ENCODE assay signal across 8 mouse cellular contexts in the genomic region with DNA sequence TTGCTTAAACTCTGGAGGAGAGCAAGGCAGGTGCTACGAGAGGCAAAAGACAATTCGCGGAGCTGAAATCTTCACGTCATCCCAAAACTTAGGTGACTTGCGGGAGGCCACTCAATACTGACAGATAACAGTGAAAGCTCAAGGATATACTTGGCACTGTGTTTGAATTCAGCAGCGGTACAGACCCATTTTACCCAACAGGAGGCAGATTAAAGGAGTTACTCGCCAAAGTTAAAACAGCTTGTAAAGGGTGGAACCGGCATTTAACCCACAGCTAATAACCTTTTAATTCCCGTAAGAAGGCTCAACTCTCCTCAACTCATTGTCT. TPM values are rescaled to one million over a fixed set of nuclear protein-coding genes. Genes with fewer than 3 reads are reported as not detected.
DNase-seq lines count a peak whose midpoint lies in the region; ATAC-seq and TF ChIP-seq lines count a peak whose summit lies in the region.

No protein-coding gene starts in this region.

- no peak for TF ChIP-seq POLR2A in cerebellum, adult 2 months (IDR thresholded peaks at IDR 0.05; ENCODE audit: borderline replicate concordance, insufficient read depth, low read length)
- no peak for TF ChIP-seq POLR2A in testis, adult 2 months (IDR thresholded peaks at IDR 0.05; ENCODE audit: control insufficient read depth, low read depth, low read length)

- H3K4me3 ChIP-seq in cerebellum, adult 2 months (replicated peaks; ENCODE audit: insufficient read depth, low read depth, low read length) = peak overlapping the region; percentile 79
- H3K4me3 ChIP-seq in testis, adult 2 months (ENCODE audit: control insufficient read depth, low read depth, low read length) = peak overlapping the region; percentile 83
- H3K4me3 ChIP-seq in liver, embryonic 13.5 days (replicated peaks) = peak overlapping the region; percentile 64

- no peaks in the 10 kb centered on the region for H3K27me3 ChIP-seq in cerebellum, adult 2 months (ENCODE audit: control insufficient read depth, insufficient read depth, low read length)
- H3K27me3 ChIP-seq in testis, adult 2 months (ENCODE audit: control insufficient read depth, insufficient read depth, low read length) = no peaks in the 10 kb centered on the region; the same call in 1 of the 2 replicates
- H3K27me3 ChIP-seq in liver, embryonic 13.5 days = peaks cover 28% of the 10 kb centered on the region

- WGBS in cerebellum, adult 2 months = 1% methylated on average over 9 of the region's 9 CpGs
- 8% methylated on average over 9 of the region's 9 CpGs for WGBS in liver, embryonic 13.5 days (ENCODE audit: insufficient replicate concordance)

- H3K9me3 ChIP-seq in liver, embryonic 13.5 days (replicated peaks) = no peaks in the 10 kb centered on the region

- peak overlapping the region; percentile 86 for H3K4me2 ChIP-seq in liver, embryonic 13.5 days

- no peaks in the 10 kb centered on the region; the same call in 1 of the 2 replicates for H3K36me3 ChIP-seq in testis, adult 2 months (ENCODE audit: control insufficient read depth, insufficient read depth, low read length)
- H3K36me3 ChIP-seq in liver, embryonic 13.5 days = peaks cover 2% of the 10 kb centered on the region; the same call in 1 of the 2 replicates

- no peak; the same call in 1 of the 2 replicates for ATAC-seq in liver, embryonic 13.5 days (ENCODE audit: low read depth)

- no peak for DNase-seq in cerebellum, adult 2 months
- no peak for DNase-seq in cerebellum, adult 11 months
- DNase-seq in testis, postnatal 14 days (ENCODE audit: low spot score) = no peak
- DNase-seq in liver, embryonic 13.5 days = no peak
- DNase-seq in ovary, adult 18-20 months (ENCODE audit: low spot score) = no peak
- DNase-seq in left cerebral cortex, postnatal 25 days (ENCODE audit: low spot score in 2 of 2) = no peak
- DNase-seq in thymus, postnatal 25 days = no peak

- H3K27ac ChIP-seq in cerebellum, adult 2 months (ENCODE audit: insufficient read depth, low read length) = peak overlapping the region; percentile 43; the same call in 1 of the 2 replicates
- peak overlapping the region; percentile 73 for H3K27ac ChIP-seq in testis, adult 2 months (ENCODE audit: control insufficient read depth, insufficient read depth, low read depth, low read length)
- peak overlapping the region; percentile 76 for H3K27ac ChIP-seq in liver, embryonic 13.5 days

- H3K9ac ChIP-seq in liver, embryonic 13.5 days = peak overlapping the region; percentile 73

- TF ChIP-seq CTCF in cerebellum, adult 2 months (IDR thresholded peaks at IDR 0.05; ENCODE audit: borderline replicate concordance, insufficient read depth, low read depth, low read length) = no peak
- no peak for TF ChIP-seq CTCF in testis, adult 2 months (IDR thresholded peaks at IDR 0.05; ENCODE audit: control insufficient read depth, insufficient read depth, insufficient replicate concordance, low read depth, low read length)

- peaks cover 5% of the 10 kb centered on the region; the same call in 1 of the 2 replicates for H3K4me1 ChIP-seq in cerebellum, adult 2 months (ENCODE audit: control insufficient read depth, insufficient read depth, low read length)
- peaks cover 21% of the 10 kb centered on the region for H3K4me1 ChIP-seq in testis, adult 2 months (ENCODE audit: control insufficient read depth, insufficient read depth, low read length)
- peaks cover 41% of the 10 kb centered on the region for H3K4me1 ChIP-seq in liver, embryonic 13.5 days (replicated peaks)

- intact Hi-C loops in left cerebral cortex, postnatal 25 days (cut with DNase I) = loop anchor here (2.0 to 10.0 kb wide), 2 partner anchors 71 to 327 kb away; partner anchors contain the start of genes Ppm1g, Preb and Tcf23

RNA-seq across cellular contexts. Expression of gene Ift172, which starts 0.4 kb away (rescaled TPM):
- polyA plus RNA-seq in cerebellum, adult 2 months (2012; rRNA removed) = 69.3 and 75.3 TPM in 2 replicates
- polyA plus RNA-seq in testis, adult 2 months (2012; rRNA removed) = 439 and 454 TPM in 2 replicates
- polyA plus RNA-seq in liver, embryonic 13.5 days (2015; fragmentation: Nextera tagmentation; extraction: Ambion mirVana) = 4.4 and 6.7 TPM in 2 replicates
- 10 to 100 TPM; 78.8 to 91.5 TPM for total RNA-seq in left cerebral cortex, postnatal 25 days (2021)

RNA-seq across cellular contexts. Expression of gene Fndc4, which starts 4.6 kb away (rescaled TPM):
- polyA plus RNA-seq in cerebellum, adult 2 months (2012; rRNA removed) = 184 and 190 TPM in 2 replicates
- polyA plus RNA-seq in testis, adult 2 months (2012; rRNA removed) = 1.4 and 2.0 TPM in 2 replicates
- 5.8 and 6.7 TPM in 2 replicates for polyA plus RNA-seq in liver, embryonic 13.5 days (2015; fragmentation: Nextera tagmentation; extraction: Ambion mirVana)
- 100 to 1,000 TPM; 134 to 158 TPM for total RNA-seq in left cerebral cortex, postnatal 25 days (2021)

RNA-seq across cellular contexts. Expression of gene Gckr, which starts 5.9 kb away (rescaled TPM):
- 1.2 and 1.4 TPM in 2 replicates for polyA plus RNA-seq in cerebellum, adult 2 months (2012; rRNA removed)
- 0.53 and 0.55 TPM in 2 replicates for polyA plus RNA-seq in testis, adult 2 months (2012; rRNA removed)
- 10.8 and 13.8 TPM in 2 replicates for polyA plus RNA-seq in liver, embryonic 13.5 days (2015; fragmentation: Nextera tagmentation; extraction: Ambion mirVana)
- not detected for total RNA-seq in left cerebral cortex, postnatal 25 days (2021)

RNA-seq across cellular contexts. Expression of gene Krtcap3, which starts 39.8 kb away (rescaled TPM):
- 4.3 and 5.2 TPM in 2 replicates for polyA plus RNA-seq in cerebellum, adult 2 months (2012; rRNA removed)
- polyA plus RNA-seq in testis, adult 2 months (2012; rRNA removed) = 20.9 and 23.1 TPM in 2 replicates
- polyA plus RNA-seq in liver, embryonic 13.5 days (2015; fragmentation: Nextera tagmentation; extraction: Ambion mirVana) = 3.4 and 4.4 TPM in 2 replicates
- 1 to 10 TPM; 1.3 to 2.4 TPM for total RNA-seq in left cerebral cortex, postnatal 25 days (2021)

RNA-seq across cellular contexts. Expression of gene Gm9970, which starts 50.3 kb away (rescaled TPM):
- 0.48 TPM in 1 of 2 replicates, not detected in the other for polyA plus RNA-seq in cerebellum, adult 2 months (2012; rRNA removed)
- 86.1 and 103 TPM in 2 replicates for polyA plus RNA-seq in testis, adult 2 months (2012; rRNA removed)
- polyA plus RNA-seq in liver, embryonic 13.5 days (2015; fragmentation: Nextera tagmentation; extraction: Ambion mirVana) = not detected in 2 replicates
- not detected for total RNA-seq in left cerebral cortex, postnatal 25 days (2021)

Comparison
In these comparisons a context has a peak if more than half of its experiments do, and no peak if none do; other contexts are left out.
1. RNA of gene Fndc4, which starts 4.6 kb away (polyA plus RNA-seq): 184 to 190 TPM in cerebellum, adult 2 months; 5.8 to 6.7 TPM in liver, embryonic 13.5 days and 1.4 to 2.0 TPM in testis, adult 2 months; every median in the first group is over 10 times any median in the second.
2. Peak in every context shown above with its lines, with median percentiles within 50 percentile points of each other: H3K27ac ChIP-seq and H3K4me3 ChIP-seq.